Mouse (Mus musculus) myocyte (in vitro differentiated cells): ENCODE data around the gene Fkbpl. TPM values are rescaled to one million over a fixed set of nuclear protein-coding genes. Genes with fewer than 3 reads are reported as not detected.

Experiments
- H3K27me3 ChIP-seq: one replicate; pipeline ENCODE4 v1.6.1; 2011; ENCODE audit not compliant: control insufficient read depth, insufficient read depth, insufficient read length
- H3K36me3 ChIP-seq: one replicate; pipeline ENCODE4 v1.6.1; 2011; ENCODE audit not compliant: control insufficient read depth, insufficient read depth
- H3K4me2 ChIP-seq: one replicate; pipeline ENCODE4 v1.6.1; 2011; ENCODE audit warnings: low read depth, control low read depth
- H3K4me3 ChIP-seq: one replicate; pipeline ENCODE4 v1.5.1; 2011; ENCODE audit warnings: mild to moderate bottlenecking, control low read depth, moderate library complexity
- H3K79me2 ChIP-seq: one replicate; pipeline ENCODE4 v1.6.1; 2011; ENCODE audit not compliant: control insufficient read depth, insufficient read depth
- H3ac ChIP-seq: one replicate; pipeline ENCODE4 v1.6.1; 2011; ENCODE audit not compliant: control insufficient read depth, insufficient read length
- CEBPB ChIP-seq: IDR thresholded peaks from 2 replicates; pipeline ENCODE4 v1.6.1; 2011; ENCODE audit warnings: mild to moderate bottlenecking, moderate library complexity; ENCODE audit not compliant: poor library complexity, insufficient read depth, severe bottlenecking
- E2F4 ChIP-seq: IDR thresholded peaks from one replicate; pipeline ENCODE4 v1.6.1; 2011; ENCODE audit warnings: mild to moderate bottlenecking, control low read depth, moderate library complexity; ENCODE audit not compliant: insufficient read depth
- MAX ChIP-seq: IDR thresholded peaks from one replicate; pipeline ENCODE4 v1.6.1; 2011; ENCODE audit warnings: low read depth, mild to moderate bottlenecking, control low read depth
- MYOD1 ChIP-seq, 3 experiments: IDR thresholded peaks; one replicate each; pipeline ENCODE4 v1.6.1; 2011; ENCODE audit warnings: control low read depth in 2 of 3, low read depth in 2 of 3, mild to moderate bottlenecking in 2 of 3, moderate library complexity in 1 of 3; ENCODE audit not compliant: insufficient read length in 2 of 3, control insufficient read depth in 1 of 3
- MYOG ChIP-seq, 3 experiments: IDR thresholded peaks; one replicate each; pipeline ENCODE4 v1.6.1; 2011; ENCODE audit warnings: control low read depth in 2 of 3, low read depth in 2 of 3, mild to moderate bottlenecking in 2 of 3; ENCODE audit not compliant: insufficient read length in 2 of 3, control insufficient read depth in 1 of 3, insufficient read depth in 1 of 3
- POLR2A ChIP-seq: IDR thresholded peaks from one replicate; pipeline ENCODE4 v1.6.1; 2011; ENCODE audit warnings: low read depth, mild to moderate bottlenecking, control low read depth, moderate library complexity; ENCODE audit not compliant: insufficient read length
- POLR2AphosphoS2 ChIP-seq: IDR thresholded peaks from one replicate; pipeline ENCODE4 v1.6.1; 2011; ENCODE audit warnings: low read depth, control low read depth; ENCODE audit not compliant: insufficient read length
- REST ChIP-seq: IDR thresholded peaks from one replicate; pipeline ENCODE4 v1.6.1; 2011; ENCODE audit warnings: mild to moderate bottlenecking, control low read depth, moderate library complexity; ENCODE audit not compliant: insufficient read depth, insufficient read length
- SRF ChIP-seq: IDR thresholded peaks from one replicate; pipeline ENCODE4 v1.6.1; 2011; ENCODE audit warnings: low read depth; ENCODE audit not compliant: control insufficient read depth, insufficient read length
- TCF12 ChIP-seq: IDR thresholded peaks from one replicate; pipeline ENCODE4 v1.6.1; 2011; ENCODE audit warnings: mild to moderate bottlenecking, control low read depth; ENCODE audit not compliant: poor library complexity, insufficient read depth, severe bottlenecking
- TCF3 ChIP-seq: IDR thresholded peaks from one replicate; pipeline ENCODE4 v1.6.1; 2011; ENCODE audit warnings: low read depth, control low read depth; ENCODE audit not compliant: insufficient read length
- USF1 ChIP-seq: IDR thresholded peaks from one replicate; pipeline ENCODE4 v1.6.1; 2011; ENCODE audit warnings: low read depth, mild to moderate bottlenecking, control low read depth, moderate library complexity
- polyA plus RNA-seq: library from polyadenylated mRNA; unstranded; fragments of >200 nt; fragmentation: generic; extraction: Trizol; gene quantifications from one replicate; pipeline ENCODE4 v1.2.1, GENCODE M21; 2012; ENCODE audit warnings: missing spikeins

The Fkbpl gene
- polyA plus RNA-seq, 1 experiment, result 13.5 TPM

GRCm38 (mm10) chr17:34654392-34654791, 9.8 kb downstream of the Fkbpl start:
- Histone ChIP-seq H3K79me2 (no peaks in the 10 kb centered on the region), H3K36me3 (peaks cover 3% of the 10 kb centered on the region), H3K4me3 (no peak overlapping the region), H3ac (no peak overlapping the region), H3K27me3 (peaks cover 12% of the 10 kb centered on the region), H3K4me2 (no peak overlapping the region)
- no peak for TF ChIP-seq REST
- TF ChIP-seq TCF3, result no peak
- TF ChIP-seq USF1, result no peak
- no peak for TF ChIP-seq E2F4
- TF ChIP-seq POLR2AphosphoS2, result no peak
- no peak for TF ChIP-seq TCF12
- no peak for TF ChIP-seq CEBPB

GRCm38 (mm10) chr17:34655160-34655559, 10.6 kb downstream of the Fkbpl start:
- Histone ChIP-seq H3K36me3 (peaks cover 3% of the 10 kb centered on the region), H3ac (no peak overlapping the region), H3K4me3 (no peak overlapping the region), H3K4me2 (no peak overlapping the region), H3K27me3 (peaks cover 17% of the 10 kb centered on the region), H3K79me2 (no peaks in the 10 kb centered on the region)
- TF ChIP-seq E2F4 (no peak), CEBPB (no peak), POLR2A (no peak)

GRCm38 (mm10) chr17:34655581-34655991, 11.0 kb downstream of the Fkbpl start:
- peaks cover 21% of the 10 kb centered on the region for H3K27me3 ChIP-seq
- H3K4me2 ChIP-seq, result no peak overlapping the region
- H3K79me2 ChIP-seq, result no peaks in the 10 kb centered on the region
- no peak overlapping the region for H3K4me3 ChIP-seq
- no peak overlapping the region for H3ac ChIP-seq
- H3K36me3 ChIP-seq, result peaks cover 3% of the 10 kb centered on the region
- TF ChIP-seq E2F4, result no peak
- TF ChIP-seq POLR2AphosphoS2, result peak; percentile 23

GRCm38 (mm10) chr17:34656666-34657065, 12.1 kb downstream of the Fkbpl start:
- Histone ChIP-seq H3K4me2 (no peak overlapping the region), H3K79me2 (no peaks in the 10 kb centered on the region), H3K27me3 (peaks cover 31% of the 10 kb centered on the region), H3K4me3 (no peak overlapping the region), H3ac (no peak overlapping the region), H3K36me3 (peaks cover 3% of the 10 kb centered on the region)
- TF ChIP-seq MAX (no peak), MYOD1 (IDR thresholded peaks at IDR 0.05; ENCODE audit: control insufficient read depth in 1 of 3, insufficient read length in 2 of 3, low read depth in 2 of 3) (no peak), POLR2AphosphoS2 (no peak), TCF12 (no peak), SRF (no peak), CEBPB (no peak), USF1 (no peak), TCF3 (no peak), REST (no peak), POLR2A (no peak), MYOG (IDR thresholded peaks at IDR 0.05; ENCODE audit: control insufficient read depth in 1 of 3, insufficient read depth in 1 of 3, insufficient read length in 2 of 3, low read depth in 2 of 3) (no peak), E2F4 (no peak)

- Histone ChIP-seq H3ac (no peak overlapping the region), H3K4me2 (no peak overlapping the region), H3K79me2 (no peaks in the 10 kb centered on the region), H3K36me3 (no peaks in the 10 kb centered on the region), H3K27me3 (peaks cover 31% of the 10 kb centered on the region), H3K4me3 (no peak overlapping the region)
- TF ChIP-seq REST, result no peak
- no peak for TF ChIP-seq MYOD1 (IDR thresholded peaks at IDR 0.05; ENCODE audit: control insufficient read depth in 1 of 3, insufficient read length in 2 of 3, low read depth in 2 of 3)
- no peak for TF ChIP-seq TCF12
- no peak for TF ChIP-seq MYOG (IDR thresholded peaks at IDR 0.05; ENCODE audit: control insufficient read depth in 1 of 3, insufficient read depth in 1 of 3, insufficient read length in 2 of 3, low read depth in 2 of 3)
- no peak for TF ChIP-seq USF1
- TF ChIP-seq MAX, result no peak
Measured at GRCm38 (mm10) chr17:34657271-34657670, 12.7 kb downstream of the Fkbpl start.

GRCm38 (mm10) chr17:34658145-34658544, 13.6 kb downstream of the Fkbpl start:
- Histone ChIP-seq H3K36me3 (no peaks in the 10 kb centered on the region), H3K4me2 (no peak overlapping the region), H3ac (no peak overlapping the region), H3K79me2 (no peaks in the 10 kb centered on the region), H3K4me3 (no peak overlapping the region), H3K27me3 (peaks cover 39% of the 10 kb centered on the region)
- TF ChIP-seq MYOG (IDR thresholded peaks at IDR 0.05; ENCODE audit: control insufficient read depth in 1 of 3, insufficient read depth in 1 of 3, insufficient read length in 2 of 3, low read depth in 2 of 3), result no peak
- TF ChIP-seq MYOD1 (IDR thresholded peaks at IDR 0.05; ENCODE audit: control insufficient read depth in 1 of 3, insufficient read length in 2 of 3, low read depth in 2 of 3), result no peak
- no peak for TF ChIP-seq TCF3
- no peak for TF ChIP-seq CEBPB
- no peak for TF ChIP-seq USF1
- no peak for TF ChIP-seq MAX
- no peak for TF ChIP-seq TCF12
- TF ChIP-seq REST, result no peak
- no peak for TF ChIP-seq E2F4
